Mouse (Mus musculus): ENCODE results near the gene Dnmt1. TPM values are rescaled to one million over a fixed set of nuclear protein-coding genes. Genes with fewer than 3 reads are reported as not detected.

The Dnmt1 gene
- total and polyA plus RNA-seq, 3 experiments: 412 to 1,953 (median 681) TPM

GRCm38 (mm10) chr9:20889185-20890141 is 70.2 kb downstream of the Dnmt1 start:
- no peaks in the 10 kb centered on the region for H3K27me3 ChIP-seq (ENCODE audit: control insufficient read depth in 1 of 2, insufficient read depth in 2 of 2, low read length in 2 of 2)
- H3K9ac ChIP-seq (ENCODE audit: control insufficient read depth, low read depth, low read length, poor library complexity, severe bottlenecking): peak overlapping the region; percentile 78
- peak; percentile 73 for TF ChIP-seq TAL1 (IDR thresholded peaks at IDR 0.05; ENCODE audit: low read length)
- TF ChIP-seq EP300 (IDR thresholded peaks at IDR 0.05; ENCODE audit: low read depth in 1 of 2, low read length in 2 of 2): no peak
- H3K36me3 ChIP-seq (ENCODE audit: control insufficient read depth in 1 of 2, insufficient read depth in 2 of 2, low read length in 2 of 2): peaks cover 15 to 34% of the 10 kb centered on the region in 2 experiments
- peak overlapping the region; percentile 78 to 81 for H3K4me3 ChIP-seq (ENCODE audit: control insufficient read depth in 1 of 2, insufficient read depth in 1 of 2, low read depth in 2 of 2, low read length in 2 of 2)
- H3K4me1 ChIP-seq (ENCODE audit: control insufficient read depth in 1 of 2, insufficient read depth in 2 of 2, low read length in 2 of 2): peaks cover 2 to 33% of the 10 kb centered on the region in 2 experiments
- no peaks in the 10 kb centered on the region for H3K9me3 ChIP-seq (replicated peaks; ENCODE audit: insufficient read depth, low read length)
- peaks cover 35% of the 10 kb centered on the region for H3K79me2 ChIP-seq (ENCODE audit: control insufficient read depth, insufficient read depth, low read length, poor library complexity)
- peak overlapping the region; percentile 82 for H3K27ac ChIP-seq (ENCODE audit: control insufficient read depth, low read depth, low read length)
- DNase-seq (ENCODE audit: low read depth, low spot score): peak; percentile 95

- peaks cover 2 to 33% of the 10 kb centered on the region in 2 experiments for H3K4me1 ChIP-seq (ENCODE audit: control insufficient read depth in 1 of 2, insufficient read depth in 2 of 2, low read length in 2 of 2)
- H3K27ac ChIP-seq (ENCODE audit: control insufficient read depth, low read depth, low read length): peak overlapping the region; percentile 82
- no peak for DNase-seq (ENCODE audit: low read depth, low spot score)
- H3K9ac ChIP-seq (ENCODE audit: control insufficient read depth, low read depth, low read length, poor library complexity, severe bottlenecking): peak overlapping the region; percentile 78
- no peaks in the 10 kb centered on the region for H3K27me3 ChIP-seq (ENCODE audit: control insufficient read depth in 1 of 2, insufficient read depth in 2 of 2, low read length in 2 of 2)
- no peaks in the 10 kb centered on the region for H3K9me3 ChIP-seq (replicated peaks; ENCODE audit: insufficient read depth, low read length)
- peak overlapping the region; percentile 78 to 81 for H3K4me3 ChIP-seq (ENCODE audit: control insufficient read depth in 1 of 2, insufficient read depth in 1 of 2, low read depth in 2 of 2, low read length in 2 of 2)
- H3K36me3 ChIP-seq (ENCODE audit: control insufficient read depth in 1 of 2, insufficient read depth in 2 of 2, low read length in 2 of 2): peaks cover 15 to 34% of the 10 kb centered on the region in 2 experiments
- H3K79me2 ChIP-seq (ENCODE audit: control insufficient read depth, insufficient read depth, low read length, poor library complexity): peaks cover 35% of the 10 kb centered on the region
- TF ChIP-seq ZC3H11A (IDR thresholded peaks at IDR 0.05; ENCODE audit: low read depth, low read length) (no peak), POLR2AphosphoS5 (IDR thresholded peaks at IDR 0.05; ENCODE audit: borderline replicate concordance, low read depth, low read length) (peak; percentile 48; the same call in 1 of the 2 replicates)
Measured at GRCm38 (mm10) chr9:20888386-20888765, 71.3 kb downstream of the Dnmt1 start.

- Histone ChIP-seq H3K79me2 (ENCODE audit: control insufficient read depth, insufficient read depth, low read length, poor library complexity) (peaks cover 35% of the 10 kb centered on the region), H3K36me3 (ENCODE audit: control insufficient read depth in 1 of 2, insufficient read depth in 2 of 2, low read length in 2 of 2) (peaks cover 15 to 34% of the 10 kb centered on the region in 2 experiments), H3K4me1 (ENCODE audit: control insufficient read depth in 1 of 2, insufficient read depth in 2 of 2, low read length in 2 of 2) (peaks cover 2 to 33% of the 10 kb centered on the region in 2 experiments), H3K27ac (ENCODE audit: control insufficient read depth, low read depth, low read length) (peak within 1 kb of the TSS; percentile 94), H3K9ac (ENCODE audit: control insufficient read depth, low read depth, low read length, poor library complexity, severe bottlenecking) (peak within 1 kb of the TSS; percentile 81), H3K4me3 (ENCODE audit: control insufficient read depth in 1 of 2, insufficient read depth in 1 of 2, low read depth in 2 of 2, low read length in 2 of 2) (peak within 1 kb of the TSS; percentile 78 to 81), H3K27me3 (ENCODE audit: control insufficient read depth in 1 of 2, insufficient read depth in 2 of 2, low read length in 2 of 2) (no peaks in the 10 kb centered on the region), H3K9me3 (replicated peaks; ENCODE audit: insufficient read depth, low read length) (no peaks in the 10 kb centered on the region)
- DNase-seq (ENCODE audit: low read depth, low spot score): peak; percentile 100
- TF ChIP-seq NELFE (IDR thresholded peaks at IDR 0.05; ENCODE audit: low read depth, low read length): no peak
- peak; percentile 88; the same call in 1 of the 2 replicates for TF ChIP-seq POLR2AphosphoS5 (IDR thresholded peaks at IDR 0.05; ENCODE audit: borderline replicate concordance, low read depth, low read length)
Measured at GRCm38 (mm10) chr9:20887704-20888385, 71.8 kb downstream of the Dnmt1 start, which contains the start of gene Ppan. Ppan (plus strand) TSS chr9:20888175.
